Mouse (Mus musculus): ENCODE measurements around the gene Ctbp1.

DNA sequence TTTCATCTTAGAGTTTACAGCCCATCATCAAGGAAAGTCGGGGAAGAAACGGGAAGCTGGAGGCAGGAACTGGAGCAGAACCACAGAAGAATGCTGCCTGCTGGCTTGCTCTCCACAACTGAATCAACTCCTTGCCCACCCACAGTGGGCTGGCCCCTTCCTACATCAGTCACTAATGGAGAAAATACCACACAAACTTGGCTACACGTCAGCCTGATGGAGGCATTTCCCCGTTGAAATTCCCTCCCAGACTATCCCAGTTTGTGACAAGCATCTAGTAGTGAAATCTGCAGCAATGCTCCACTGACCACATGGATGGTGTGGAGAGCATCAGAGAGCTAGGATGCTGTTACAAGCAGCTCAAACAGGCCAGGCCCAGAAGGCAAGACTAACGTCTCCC is 42.0 kb downstream of the Ctbp1 start:
- no peak for TF ChIP-seq CTCF (IDR thresholded peaks at IDR 0.05; ENCODE audit: control insufficient read depth, insufficient read depth, insufficient replicate concordance, low read depth, low read length)
- TF ChIP-seq POLR2A (IDR thresholded peaks at IDR 0.05; ENCODE audit: control insufficient read depth, low read depth, low read length): no peak
